Mouse (Mus musculus) limb, embryonic 11.5 days (tissue): Measurements from ENCODE around the gene Nhsl2. TPM values are rescaled to one million over a fixed set of nuclear protein-coding genes. Genes with fewer than 3 reads are reported as not detected.
A peak's percentile ranks its signal among the peaks of the same experiment; 100 is the strongest.

Source experiments
- ATAC-seq: fragments of 200-750 bp; cut with Nextera tagmentation; 2 replicates; pipeline ENCODE4 v1.8.0; 2017; ENCODE audit warnings: low read depth; ENCODE audit not compliant: insufficient number of reproducible peaks, low FRiP score, low TSS enrichment
- DNase-seq: peaks from one replicate; pipeline ENCODE4 v3.0.0-alpha.2; 2015; ENCODE audit warnings: low spot score
- H3K27ac ChIP-seq: fragments of 300-500 bp; sonication (generic); replicated peaks from 2 replicates; pipeline ENCODE4 v1.5.1; 2014; ENCODE audit warnings: low read depth, mild to moderate bottlenecking, low read length
- H3K27me3 ChIP-seq: fragments of 300-500 bp; sonication (generic); 2 replicates; pipeline ENCODE4 v1.6.1; 2014; ENCODE audit warnings: mild to moderate bottlenecking, low read length, mixed read lengths; ENCODE audit not compliant: control insufficient read depth, insufficient read depth
- H3K36me3 ChIP-seq: fragments of 300-500 bp; sonication (generic); 2 replicates; pipeline ENCODE4 v1.6.1; 2014; ENCODE audit warnings: mild to moderate bottlenecking, low read length, moderate library complexity, mixed read lengths; ENCODE audit not compliant: control insufficient read depth, insufficient read depth
- H3K4me1 ChIP-seq: fragments of 300-500 bp; sonication (generic); 2 replicates; pipeline ENCODE4 v1.6.1; 2014; ENCODE audit warnings: low read length, mixed read lengths; ENCODE audit not compliant: control insufficient read depth, insufficient read depth
- H3K4me2 ChIP-seq: fragments of 300-500 bp; sonication (generic); 2 replicates; pipeline ENCODE4 v1.6.1; 2014; ENCODE audit warnings: low read depth, mild to moderate bottlenecking, moderate library complexity; ENCODE audit not compliant: severe bottlenecking
- H3K4me3 ChIP-seq: fragments of 300-500 bp; sonication (generic); 2 replicates; pipeline ENCODE4 v1.5.1; 2014; ENCODE audit warnings: low read depth, low read length
- H3K9ac ChIP-seq: fragments of 300-500 bp; sonication (generic); 2 replicates; pipeline ENCODE4 v1.6.1; 2014; ENCODE audit warnings: mild to moderate bottlenecking, low read length
- H3K9me3 ChIP-seq: fragments of 300-500 bp; sonication (generic); 2 replicates; pipeline ENCODE4 v1.6.1; 2016; ENCODE audit warnings: low read length; ENCODE audit not compliant: control insufficient read depth
- WGBS: fragments of 180-500 bp; shearing (Covaris S2); extraction: QIAGEN DNeasy Blood & Tissue Kit; methylation state at CpG from one replicate; pipeline ENCODE4 v1.1.7; 2014; 5-methylcytosine and 5-hydroxymethylcytosine counted together
- polyA plus RNA-seq: library from polyadenylated mRNA; unstranded; fragments of >200 nt; fragmentation: Nextera tagmentation; extraction: Ambion mirVana; gene quantifications from 2 replicates; pipeline ENCODE4 v1.2.1, GENCODE M21; 2014

Nhsl2 gene
- polyA plus RNA-seq, 1 experiment from 2014 or later: 18.3 TPM

GRCm38 (mm10) chrX:102067118-102067517 is 217.9 kb downstream of the Nhsl2 start:
- Histone ChIP-seq H3K27ac (no peak overlapping the region), H3K36me3 (no peaks in the 10 kb centered on the region), H3K27me3 (0 out of 2 replicates have a peak, but pooled peaks cover 12% of the 10 kb centered on the region), H3K4me1 (no peaks in the 10 kb centered on the region), H3K4me3 (no peak overlapping the region), H3K9me3 (no peaks in the 10 kb centered on the region), H3K4me2 (no peak overlapping the region), H3K9ac (no peak overlapping the region)
- no peak for ATAC-seq
- DNase-seq: no peak
- 75% methylated on average over 6 of the region's 6 CpGs for WGBS

GRCm38 (mm10) chrX:102068811-102069540 is 219.8 kb downstream of the Nhsl2 start:
- Histone ChIP-seq H3K4me1 (no peaks in the 10 kb centered on the region), H3K9ac (no peak overlapping the region), H3K4me3 (no peak overlapping the region), H3K9me3 (no peaks in the 10 kb centered on the region), H3K4me2 (no peak overlapping the region), H3K36me3 (no peaks in the 10 kb centered on the region), H3K27ac (no peak overlapping the region), H3K27me3 (0 out of 2 replicates have a peak, but pooled peaks cover 12% of the 10 kb centered on the region)
- WGBS: 93% methylated on average over 24 of the region's 24 CpGs
- no peak for DNase-seq
- no peak for ATAC-seq

DNA sequence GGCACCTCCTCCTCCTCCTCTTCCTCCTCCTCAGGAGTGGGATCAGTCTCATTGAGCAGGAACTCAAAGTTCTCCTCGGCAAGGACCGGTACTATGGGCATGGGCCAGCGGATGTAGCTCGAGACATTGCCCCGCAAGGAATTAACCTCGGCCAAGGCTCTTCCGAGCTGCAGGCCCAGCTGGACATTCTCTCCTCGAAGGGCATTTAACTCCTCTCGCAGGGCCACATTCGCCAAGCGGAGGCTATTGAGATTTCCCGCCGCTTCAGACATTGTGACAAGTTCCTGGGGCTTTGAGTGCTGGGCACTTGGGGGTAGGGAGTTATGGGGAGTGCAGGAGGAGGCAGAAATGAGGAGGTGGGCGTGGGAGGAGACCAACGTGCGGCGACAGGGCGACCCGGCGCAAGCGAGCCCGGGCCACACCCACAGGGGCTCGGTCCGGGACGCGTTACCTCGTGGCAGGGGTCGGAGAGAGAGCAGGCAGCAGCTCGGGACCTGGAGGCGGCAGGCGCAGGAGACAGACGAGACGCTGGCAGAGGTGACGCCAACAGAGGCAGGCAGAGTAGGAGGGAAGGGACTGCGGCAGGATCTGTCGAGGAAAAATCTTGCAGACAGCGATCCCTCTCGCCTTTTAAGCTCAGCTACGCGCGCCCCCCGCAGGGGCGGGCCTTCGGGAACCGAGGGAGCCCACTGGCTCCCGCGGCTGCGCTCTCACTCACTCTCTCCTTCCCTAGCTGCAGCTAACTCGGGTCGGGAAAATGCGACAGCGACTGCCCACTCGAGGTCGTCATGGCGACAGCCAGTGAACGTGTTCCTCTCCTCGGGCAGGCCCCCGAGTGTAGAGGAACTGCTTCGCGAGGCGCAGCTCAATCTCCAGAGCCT is 221.6 kb downstream of the Nhsl2 start, which contains the start of gene Rtl5:
TSS of gene Rtl5 (minus strand) at position 714 of the 881 bp plus-strand sequence.
- Histone ChIP-seq H3K4me3 (peak within 1 kb of the TSS; percentile 40), H3K4me1 (no peaks in the 10 kb centered on the region), H3K36me3 (no peaks in the 10 kb centered on the region), H3K27me3 (0 out of 2 replicates have a peak, but pooled peaks cover 12% of the 10 kb centered on the region), H3K27ac (peak within 1 kb of the TSS; percentile 70), H3K9ac (peak within 1 kb of the TSS; percentile 47; the same call in 1 of the 2 replicates), H3K4me2 (peak within 1 kb of the TSS; percentile 59), H3K9me3 (no peaks in the 10 kb centered on the region)
- peak; percentile 79 for DNase-seq
- ATAC-seq: peak; percentile 87
- WGBS: 20% methylated on average over 59 of the region's 61 CpGs

GRCm38 (mm10) chrX:102071517-102071916 is 222.3 kb downstream of the Nhsl2 start:
- 16% methylated on average over 2 of the region's 2 CpGs for WGBS
- Histone ChIP-seq H3K4me1 (no peaks in the 10 kb centered on the region), H3K9me3 (no peaks in the 10 kb centered on the region), H3K4me3 (peak overlapping the region; percentile 40), H3K27me3 (0 out of 2 replicates have a peak, but pooled peaks cover 12% of the 10 kb centered on the region), H3K36me3 (no peaks in the 10 kb centered on the region), H3K27ac (0 out of 2 replicates have a peak overlapping the region, but pooled peaks have one; percentile 36), H3K9ac (0 out of 2 replicates have a peak overlapping the region, but pooled peaks have one; percentile 17), H3K4me2 (peak overlapping the region; percentile 59)
- DNase-seq (no peak), ATAC-seq (0 out of 2 replicates have a peak, but pooled peaks have one; percentile 26)

DNA sequence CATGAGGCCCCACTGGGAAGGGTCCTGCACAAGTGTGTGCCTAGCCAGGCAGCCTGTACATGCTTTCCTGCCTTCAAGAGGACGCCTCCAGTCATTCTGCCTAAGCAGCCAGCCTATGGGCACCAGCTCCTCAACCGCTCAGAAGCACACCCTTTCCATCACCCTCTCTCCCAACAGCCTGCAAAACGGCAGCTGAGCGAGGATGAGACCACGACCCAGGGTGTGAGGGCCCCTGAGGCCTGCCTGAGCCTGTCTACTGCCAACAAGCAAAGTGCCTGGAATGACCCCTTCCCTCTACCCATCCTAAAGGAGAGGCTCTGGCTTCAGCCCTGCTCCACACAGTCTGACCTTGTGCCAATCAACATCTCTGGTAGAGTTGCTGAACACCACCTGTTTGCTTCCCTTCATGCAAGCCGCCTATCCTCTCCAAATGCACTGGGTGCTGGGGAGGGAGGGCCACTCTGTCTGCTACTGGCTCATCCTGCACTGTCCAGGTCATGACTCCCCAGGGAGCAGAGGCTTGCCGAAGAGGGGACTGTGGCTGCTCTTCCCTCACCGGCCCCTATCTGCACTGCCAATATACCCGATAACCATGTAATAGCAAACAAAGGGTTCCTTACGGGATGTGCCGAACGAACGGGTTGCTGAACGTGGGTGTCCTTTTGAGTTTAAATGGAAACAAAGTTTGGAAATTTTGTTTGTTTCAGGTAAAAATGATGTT is 224.6 kb downstream of the Nhsl2 start:
- H3K27ac ChIP-seq: no peak overlapping the region
- 85% methylated on average over 14 of the region's 14 CpGs for WGBS

GRCm38 (mm10) chrX:102074435-102074834 is 225.2 kb downstream of the Nhsl2 start:
- Histone ChIP-seq H3K4me3 (no peak overlapping the region), H3K9ac (no peak overlapping the region), H3K27ac (no peak overlapping the region), H3K4me1 (no peaks in the 10 kb centered on the region), H3K27me3 (0 out of 2 replicates have a peak, but pooled peaks cover 6% of the 10 kb centered on the region), H3K36me3 (no peaks in the 10 kb centered on the region), H3K9me3 (no peaks in the 10 kb centered on the region), H3K4me2 (no peak overlapping the region)
- ATAC-seq (no peak), DNase-seq (no peak)
- WGBS: 83% methylated on average over 5 of the region's 5 CpGs

More for the DNA sequence above, 224.6 kb downstream of the Nhsl2 start:
- Histone ChIP-seq H3K4me2 (no peak overlapping the region), H3K27me3 (0 out of 2 replicates have a peak, but pooled peaks cover 10% of the 10 kb centered on the region), H3K4me3 (no peak overlapping the region), H3K4me1 (no peaks in the 10 kb centered on the region), H3K9me3 (no peaks in the 10 kb centered on the region), H3K9ac (no peak overlapping the region), H3K36me3 (no peaks in the 10 kb centered on the region)
- ATAC-seq (no peak), DNase-seq (no peak)

GRCm38 (mm10) chrX:102075158-102075557 is 226.0 kb downstream of the Nhsl2 start:
- 86% methylated on average over 4 of the region's 4 CpGs for WGBS
- Histone ChIP-seq H3K27me3 (0 out of 2 replicates have a peak, but pooled peaks cover 4% of the 10 kb centered on the region), H3K27ac (no peak overlapping the region), H3K9ac (no peak overlapping the region), H3K4me1 (no peaks in the 10 kb centered on the region), H3K4me3 (no peak overlapping the region), H3K4me2 (no peak overlapping the region), H3K9me3 (no peaks in the 10 kb centered on the region), H3K36me3 (no peaks in the 10 kb centered on the region)
- no peak for ATAC-seq
- DNase-seq: no peak
